Mouse (Mus musculus): ENCODE measurements around the gene Immp2l.

DNA sequence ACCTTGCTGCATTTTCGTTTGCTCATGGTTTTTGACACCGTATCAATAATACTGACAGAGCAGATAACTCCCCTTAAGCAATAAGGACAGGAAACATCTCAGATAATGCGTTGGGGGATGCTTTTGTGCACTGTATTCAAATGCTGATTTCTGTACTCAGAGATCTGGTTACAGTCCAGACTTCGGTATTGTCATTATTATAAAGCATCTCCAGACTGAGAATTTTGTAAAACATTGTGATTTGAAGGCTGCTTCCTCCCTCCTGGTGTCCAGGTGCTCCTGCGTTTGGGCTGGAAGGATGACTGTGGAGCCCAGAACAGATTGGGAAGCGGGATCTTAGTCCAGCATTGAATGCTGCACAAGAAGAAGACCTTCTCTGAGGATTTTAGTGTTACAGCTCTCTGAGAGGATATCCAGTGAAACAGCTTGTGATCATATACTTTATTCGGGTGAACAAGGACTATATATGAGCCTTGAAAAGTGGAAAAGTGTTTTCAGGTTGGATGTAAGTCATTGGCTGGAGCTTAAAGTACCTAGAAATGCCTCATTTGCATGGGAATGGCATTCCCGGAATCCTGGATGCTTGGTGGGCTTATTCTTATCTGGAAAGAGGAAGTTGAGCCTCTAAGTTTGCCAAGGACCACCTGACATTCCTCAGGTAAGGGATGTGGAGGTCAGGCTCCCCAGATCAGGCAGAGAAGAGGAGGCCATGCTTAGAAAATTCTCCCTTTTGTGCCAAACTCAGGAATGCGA is 28.1 kb upstream of the Immp2l start:
- no peak for TF ChIP-seq POLR2A (IDR thresholded peaks at IDR 0.05; ENCODE audit: low read depth, low read length)
- no peak for TF ChIP-seq CTCF (conservative IDR thresholded peaks at IDR 0.05; ENCODE audit: insufficient read depth, insufficient read length, low read depth, low read length)

All from kidney, adult 2 months (tissue).